Mouse (Mus musculus) G1E-ER4 (cell line): Measurements from ENCODE around the gene Cmc1. TPM values are rescaled to one million over a fixed set of nuclear protein-coding genes. Genes with fewer than 3 reads are reported as not detected.

ENCODE experiments used
- GATA1 ChIP-seq: IDR thresholded peaks from one replicate; pipeline ENCODE4 v1.8.0; 2012; ENCODE audit warnings: low read length, inconsistent platforms
- polyA plus RNA-seq: library from polyadenylated mRNA; stranded (reverse); fragments of >175 nt; gene quantifications from 2 replicates; pipeline ENCODE4 v1.2.3, GENCODE M21; 2012

Cmc1 gene
- 6.5 and 9.6 TPM in 2 replicates for polyA plus RNA-seq

DNA sequence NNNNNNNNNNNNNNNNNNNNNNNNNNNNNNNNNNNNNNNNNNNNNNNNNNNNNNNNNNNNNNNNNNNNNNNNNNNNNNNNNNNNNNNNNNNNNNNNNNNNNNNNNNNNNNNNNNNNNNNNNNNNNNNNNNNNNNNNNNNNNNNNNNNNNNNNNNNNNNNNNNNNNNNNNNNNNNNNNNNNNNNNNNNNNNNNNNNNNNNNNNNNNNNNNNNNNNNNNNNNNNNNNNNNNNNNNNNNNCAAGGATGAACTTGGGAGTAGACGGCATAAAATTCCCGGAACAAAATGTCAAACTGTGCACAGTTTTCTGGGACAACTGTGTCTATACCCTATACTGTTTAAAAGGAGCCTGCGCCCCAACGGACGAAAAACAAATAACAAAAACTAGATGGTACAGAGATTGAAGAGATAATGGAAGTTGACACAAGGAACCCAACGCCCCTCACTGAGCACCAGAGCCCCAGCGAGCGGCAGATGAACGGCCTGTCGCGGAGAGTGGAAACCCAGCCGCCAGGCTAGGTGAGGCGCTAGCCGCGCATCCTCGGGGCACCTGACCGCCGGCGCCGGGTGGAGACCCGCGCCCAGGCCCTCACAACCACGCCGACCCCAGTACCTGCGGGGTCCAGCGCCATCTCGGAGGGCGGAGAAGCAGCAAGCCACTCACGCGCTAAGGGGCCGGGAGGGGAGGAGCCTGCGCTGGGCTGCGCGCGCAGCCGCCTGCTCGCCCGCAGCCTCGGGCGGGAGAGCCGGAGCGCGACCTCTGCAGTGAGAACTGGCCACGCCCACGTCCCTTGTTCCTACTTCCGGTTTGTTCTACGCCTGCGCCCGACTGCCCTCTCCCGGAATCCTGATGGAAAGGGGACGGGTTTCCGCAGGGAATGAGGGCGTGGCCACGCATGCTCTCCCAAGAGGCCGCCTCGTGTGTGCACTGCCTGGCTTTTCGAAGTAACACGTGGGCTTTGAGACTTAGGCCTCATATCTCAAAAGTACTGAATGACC is at the start of gene Cmc1:
Gene Cmc1 (minus strand): TSS at position 771 of the 996 bp plus-strand sequence.
- TF ChIP-seq GATA1: no peak

DNA sequence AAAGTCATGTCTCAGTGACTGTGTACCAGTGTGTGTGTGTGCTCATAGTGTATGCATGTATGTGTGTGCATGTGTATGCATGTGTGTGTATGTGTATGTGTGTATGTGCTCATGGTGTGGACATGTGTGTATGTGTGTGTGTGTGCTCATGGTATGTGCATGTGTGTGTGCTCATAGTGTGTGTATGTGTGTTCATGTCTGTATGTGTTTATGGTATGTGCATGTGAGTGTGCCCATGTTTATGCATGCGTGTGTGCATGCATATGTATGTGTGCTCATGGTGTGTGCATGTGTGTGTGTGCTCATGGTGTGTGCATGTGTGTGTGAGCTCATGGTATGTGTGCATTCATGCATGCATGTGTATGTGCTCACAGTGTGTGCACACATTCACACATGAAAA is 48.6 kb upstream of the Cmc1 start:
- no peak for TF ChIP-seq GATA1

DNA sequence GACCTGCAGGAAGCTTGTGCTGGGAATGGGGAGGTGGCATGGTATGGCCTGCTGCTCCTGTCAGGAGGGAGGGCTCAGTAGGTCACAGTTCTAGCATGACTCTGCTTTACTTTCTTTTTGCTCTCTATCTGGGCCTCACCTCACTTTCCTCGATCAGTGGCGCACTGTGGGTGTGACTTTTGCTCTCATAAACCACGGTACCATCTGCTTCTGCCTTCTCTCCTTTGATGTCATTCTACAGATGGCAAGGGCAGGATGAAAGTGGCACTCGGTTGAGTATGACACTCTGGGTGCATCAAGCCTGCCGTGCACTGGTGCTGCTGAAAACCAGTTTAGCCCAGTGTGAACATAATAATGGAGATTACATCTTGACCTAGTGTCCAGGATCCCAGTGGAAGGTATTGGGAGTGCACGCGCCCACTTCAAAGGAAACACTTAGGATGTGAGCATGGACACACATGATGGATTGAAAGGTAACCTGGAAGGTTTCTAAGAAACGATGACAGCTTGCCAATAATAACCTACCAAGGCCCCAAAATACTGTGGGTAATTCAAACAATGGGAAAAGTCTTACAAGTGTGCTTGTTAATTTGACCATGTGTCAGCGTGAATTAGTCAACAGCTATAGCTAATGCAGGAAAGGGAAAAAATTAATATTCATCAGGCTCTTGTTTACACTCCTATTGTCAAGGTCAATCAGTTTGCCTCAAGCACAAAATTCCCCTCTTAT is 46.8 kb upstream of the Cmc1 start:
- TF ChIP-seq GATA1: no peak

DNA sequence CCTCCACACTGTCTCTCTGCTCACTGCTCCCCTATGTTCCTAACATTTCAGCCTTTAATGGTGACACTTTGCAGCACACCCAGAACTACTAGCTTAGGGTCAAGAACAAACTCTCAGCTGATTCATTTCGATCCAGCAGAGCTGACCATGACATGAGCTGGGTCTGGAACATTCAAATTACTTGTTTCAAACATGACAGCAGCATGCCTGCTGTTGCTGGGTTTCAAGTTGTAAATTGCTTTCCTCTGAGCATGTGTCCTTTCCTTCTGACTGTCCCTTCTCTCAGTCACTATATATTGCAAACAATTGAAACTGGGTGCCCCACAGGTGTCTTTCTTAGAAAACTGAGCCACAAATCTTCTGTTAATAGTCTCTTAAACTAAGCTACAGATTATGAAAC is 43.3 kb upstream of the Cmc1 start:
- no peak for TF ChIP-seq GATA1

DNA sequence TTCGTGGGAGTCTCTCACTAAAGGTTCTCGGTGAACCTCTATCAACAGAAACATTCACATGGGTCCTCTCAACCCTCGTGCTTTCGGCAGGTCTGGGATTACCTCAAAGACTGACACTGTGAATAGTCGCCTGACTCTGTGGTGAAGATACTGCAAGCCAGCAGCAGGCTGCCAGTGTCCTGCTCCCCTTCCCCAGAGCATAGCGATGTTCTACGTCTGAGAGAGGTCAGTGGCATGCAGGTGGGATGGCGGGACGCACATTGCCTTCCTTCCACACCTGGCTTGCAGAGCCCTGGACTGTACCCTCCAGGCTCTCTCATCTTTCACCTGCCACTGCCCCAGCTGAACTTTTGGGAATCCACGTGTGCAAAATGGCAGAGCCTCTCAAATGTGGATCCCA is 41.3 kb upstream of the Cmc1 start:
- no peak for TF ChIP-seq GATA1

DNA sequence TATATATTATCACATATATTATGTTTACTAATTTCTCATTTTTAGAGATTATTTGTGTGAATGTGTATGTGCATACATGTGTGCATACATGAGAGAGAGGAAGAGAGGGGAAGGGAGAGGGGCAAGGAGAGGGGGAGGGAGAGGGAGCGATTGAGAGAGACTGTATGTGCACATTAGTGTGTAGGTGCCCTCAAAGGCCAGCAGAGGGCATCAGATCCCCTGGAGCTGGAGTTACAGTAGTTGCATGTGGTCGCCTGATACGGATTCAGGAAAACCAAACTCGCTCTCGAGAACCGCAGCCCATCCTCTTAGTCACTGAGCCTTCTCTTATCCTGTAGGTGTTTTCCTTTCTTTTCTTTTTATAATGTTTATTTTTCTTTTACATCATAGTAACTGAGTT is 38.4 kb upstream of the Cmc1 start:
- TF ChIP-seq GATA1: no peak

DNA sequence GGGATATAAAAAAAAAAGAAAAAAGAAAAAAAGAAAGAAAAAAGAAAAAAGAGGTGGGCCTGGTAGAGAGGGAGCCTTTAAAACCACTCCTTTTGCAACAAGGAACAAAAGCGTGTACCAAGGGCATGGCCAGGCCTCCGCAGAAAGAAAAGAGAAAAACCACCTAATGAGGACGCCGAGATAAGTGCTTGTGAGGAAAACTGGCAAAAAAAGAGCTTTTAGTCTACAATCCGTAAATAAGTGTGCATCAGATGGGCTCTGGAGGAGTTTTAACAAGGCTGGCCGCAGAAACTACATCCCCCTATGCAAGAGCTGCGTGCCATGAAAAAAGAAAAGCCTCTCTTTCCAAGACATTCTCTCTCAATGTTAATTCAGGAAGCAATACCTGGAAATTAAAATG is 37.4 kb upstream of the Cmc1 start:
- no peak for TF ChIP-seq GATA1

DNA sequence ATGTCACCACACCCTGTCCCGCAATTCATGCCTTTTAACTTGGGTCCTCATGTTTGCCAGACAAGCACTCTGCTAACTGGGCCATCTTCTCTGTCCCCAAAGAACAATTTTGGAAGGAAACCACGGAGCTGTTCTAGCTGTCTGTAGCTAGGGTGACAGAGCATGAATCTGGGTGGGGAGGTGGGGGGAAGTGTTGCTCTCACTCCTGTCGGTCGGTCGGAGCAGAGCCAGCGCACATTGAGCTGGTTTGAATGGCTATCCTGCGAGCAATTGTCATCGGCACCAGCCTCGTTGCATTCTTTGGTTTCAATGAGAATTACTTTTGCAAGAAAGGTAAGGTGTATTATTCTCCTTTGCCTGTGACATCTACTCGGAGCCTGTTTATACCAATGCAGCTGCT is 36.8 kb upstream of the Cmc1 start:
- no peak for TF ChIP-seq GATA1

DNA sequence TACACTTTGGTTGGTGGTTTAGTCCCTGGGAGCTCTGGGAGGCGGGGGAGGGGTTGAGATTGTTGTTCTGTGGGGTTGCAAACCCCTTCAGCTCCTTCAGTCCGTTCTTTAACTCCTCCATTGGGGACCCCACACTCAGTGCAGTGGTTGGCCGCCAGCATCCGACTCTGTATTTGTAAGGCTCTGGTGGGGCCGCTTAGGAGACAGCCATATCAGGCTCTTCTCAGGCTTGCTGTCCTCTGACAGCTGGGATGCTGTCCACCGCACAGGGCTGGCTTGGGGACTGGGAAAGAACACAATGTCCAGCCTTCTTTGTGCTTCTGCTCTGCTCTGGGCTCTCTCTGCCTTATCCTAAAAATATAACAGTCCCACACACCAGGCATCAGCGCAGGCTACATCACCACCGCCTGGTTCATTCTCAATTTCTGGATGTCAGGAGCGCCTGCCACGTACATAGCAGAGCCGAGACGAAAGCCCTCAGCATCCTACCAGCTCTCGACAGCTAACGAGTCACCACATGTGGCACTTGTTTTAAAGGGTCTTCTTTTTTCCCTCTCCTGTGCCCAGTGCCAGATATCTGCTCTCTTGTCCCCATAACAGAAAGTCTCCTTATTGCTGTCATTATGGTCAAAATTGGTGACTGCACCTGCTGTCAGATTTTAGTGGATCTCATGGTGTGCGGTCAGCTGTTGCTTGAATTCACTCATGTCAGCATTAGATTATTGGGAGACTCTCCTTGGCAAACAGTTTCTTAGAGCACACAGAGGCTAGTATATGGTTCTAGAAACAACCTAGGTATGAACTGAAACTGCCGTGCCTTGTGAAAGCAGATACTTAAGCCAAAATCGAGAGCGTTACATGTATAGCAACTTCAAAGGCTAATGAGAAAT is 29.4 kb upstream of the Cmc1 start:
- TF ChIP-seq GATA1: no peak

DNA sequence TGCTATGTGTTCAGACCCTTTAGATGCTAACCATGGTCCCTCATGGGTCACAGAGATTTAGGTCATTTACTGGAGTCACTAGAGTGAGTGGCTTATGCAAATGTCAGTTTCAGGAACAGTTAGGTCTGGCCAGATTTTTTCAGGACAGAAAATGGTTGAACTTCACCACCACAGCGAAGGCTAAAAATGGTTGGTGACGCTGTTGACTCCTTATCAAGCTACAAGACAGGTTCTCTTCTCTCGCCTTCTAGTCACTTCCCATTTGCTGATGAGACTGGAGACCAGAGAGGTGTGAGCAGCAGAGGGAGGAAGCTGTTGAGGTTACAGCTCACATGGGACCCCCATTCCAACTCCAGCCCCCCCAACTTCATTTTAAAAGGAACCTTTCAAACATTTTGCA is 26.7 kb upstream of the Cmc1 start:
- TF ChIP-seq GATA1: no peak

DNA sequence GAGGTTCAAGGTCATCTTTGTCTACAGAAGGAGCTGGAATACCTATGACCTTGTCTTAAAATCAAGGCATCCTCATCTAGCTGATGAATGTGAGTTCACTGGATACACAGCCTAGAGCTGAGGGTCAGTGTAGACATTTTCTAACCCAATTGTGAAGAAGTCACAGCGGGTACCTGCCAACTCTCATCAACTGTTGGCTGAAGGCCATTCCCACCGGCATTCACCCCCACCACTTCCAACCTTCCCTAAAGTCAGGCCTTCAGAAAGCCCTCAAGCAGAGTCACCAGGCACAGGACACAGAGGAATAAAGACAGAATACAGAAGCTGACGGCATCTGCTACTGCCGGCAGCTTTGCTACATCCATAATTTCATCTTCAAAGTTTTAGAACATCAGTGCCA is 25.4 kb upstream of the Cmc1 start:
- no peak for TF ChIP-seq GATA1

DNA sequence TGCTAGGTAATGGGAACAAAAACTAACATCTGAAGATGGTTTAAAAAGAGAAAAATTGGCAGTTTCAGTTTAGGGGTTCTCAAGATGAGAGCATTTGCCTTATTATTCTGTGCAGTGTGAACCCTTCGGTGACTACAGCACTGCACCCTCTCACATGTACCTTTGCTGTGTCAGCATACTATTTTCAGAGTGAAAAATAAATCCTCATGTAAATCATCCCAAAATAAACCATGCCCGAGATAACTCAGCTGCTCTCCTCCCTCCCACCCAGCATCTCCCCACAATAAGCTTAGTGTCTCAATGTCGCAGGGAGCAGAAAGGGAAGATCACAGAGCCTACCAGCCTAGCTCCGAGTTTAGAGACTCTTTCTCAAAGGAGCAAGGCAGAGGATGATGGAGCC is 23.1 kb upstream of the Cmc1 start:
- TF ChIP-seq GATA1: no peak

DNA sequence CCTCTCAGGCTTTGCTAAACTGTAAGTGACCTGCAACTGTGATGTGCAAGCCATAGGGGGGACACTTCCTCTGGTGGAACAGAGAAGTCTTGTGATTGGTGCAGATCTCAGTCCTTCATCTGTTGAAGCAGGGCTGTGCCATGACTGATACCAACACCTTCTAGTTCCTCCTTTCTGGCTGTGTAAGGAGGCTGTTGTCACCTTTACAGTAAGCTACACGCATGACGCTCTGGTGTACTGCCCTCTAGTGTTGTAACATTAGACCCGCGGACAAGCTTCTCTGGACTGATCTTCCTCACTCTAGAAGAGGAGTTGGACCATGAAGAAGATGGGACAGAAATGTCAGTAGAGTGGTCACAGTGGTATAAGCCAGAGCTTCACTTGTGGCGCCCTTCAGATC is 18.6 kb upstream of the Cmc1 start:
- TF ChIP-seq GATA1: no peak

DNA sequence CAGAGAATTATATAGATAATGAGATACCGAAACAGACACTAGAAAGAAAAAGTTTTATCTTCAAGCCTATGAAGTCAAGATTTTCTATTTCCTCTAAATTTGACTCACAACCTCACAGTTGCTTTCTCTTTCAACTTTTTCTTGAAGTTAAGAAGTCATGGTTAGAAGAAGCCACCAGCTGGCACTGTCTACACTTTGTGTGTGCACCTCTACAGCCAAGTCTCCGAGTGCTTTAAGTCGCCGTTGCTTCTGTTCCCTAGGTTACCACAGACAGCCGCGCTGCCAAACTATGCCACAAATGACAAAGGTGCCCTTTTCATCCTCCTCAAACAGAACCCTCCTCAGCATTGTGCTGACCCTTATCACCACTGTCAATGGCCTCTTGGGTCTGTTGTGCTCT is 17.6 kb upstream of the Cmc1 start:
- TF ChIP-seq GATA1: no peak

DNA sequence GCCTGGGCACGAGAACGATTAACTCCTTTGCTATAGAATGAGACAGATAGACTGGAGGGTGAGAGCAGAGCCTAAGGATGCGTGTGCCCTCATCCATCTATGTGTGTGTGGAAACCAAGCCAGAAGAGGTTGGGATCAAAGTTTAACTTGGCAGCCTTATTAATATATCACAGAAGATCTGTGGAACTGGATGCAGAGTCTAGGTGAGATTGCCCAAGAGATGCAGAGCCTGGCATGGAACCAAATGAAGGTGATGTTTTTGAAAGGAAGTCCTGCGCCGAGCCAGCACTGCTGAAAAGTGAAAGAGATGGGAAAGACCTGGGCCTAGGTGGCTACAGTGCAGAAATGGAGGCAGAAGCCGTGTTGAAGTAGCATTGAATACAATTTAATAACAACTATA is 11.6 kb upstream of the Cmc1 start:
- no peak for TF ChIP-seq GATA1

DNA sequence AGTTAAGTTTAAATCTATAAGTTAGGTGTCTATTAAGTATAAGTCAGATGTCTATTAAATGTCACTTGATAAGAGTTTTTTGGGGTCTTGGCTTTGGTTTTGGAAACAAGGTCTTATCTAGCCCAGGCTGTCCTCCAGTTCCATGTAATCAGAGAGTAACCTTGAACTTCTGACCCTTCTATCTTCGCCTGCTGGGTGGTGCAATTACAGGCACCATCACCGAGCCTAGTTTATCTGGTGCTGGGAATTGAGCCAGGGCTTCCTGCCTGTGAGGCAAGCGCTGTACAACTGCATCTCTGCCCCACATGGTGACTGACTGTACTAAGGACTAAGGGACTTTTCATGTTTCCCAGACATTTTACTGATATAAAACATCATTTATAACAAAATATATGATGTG is 10.0 kb upstream of the Cmc1 start:
- TF ChIP-seq GATA1: no peak
